Mouse (Mus musculus) v-Abl transformed pro-B cells (cell line): ENCODE measurements at regions not wholly inside any gene's neighbourhood (a gene's known extent, or its start where the extent isn't known, plus 50 kb on each side); places are given as distances from the start of the nearest gene placed in this dataset.

ENCODE experiments used
- in situ Hi-C, 2 experiments: fragments of 400-800 bp; cut with MboI; formaldehyde crosslinking; loops; one replicate each; pipeline ENCODE4 v1.15.1; 2025; ENCODE audit not compliant: unreplicated experiment in 2 of 2

DNA sequence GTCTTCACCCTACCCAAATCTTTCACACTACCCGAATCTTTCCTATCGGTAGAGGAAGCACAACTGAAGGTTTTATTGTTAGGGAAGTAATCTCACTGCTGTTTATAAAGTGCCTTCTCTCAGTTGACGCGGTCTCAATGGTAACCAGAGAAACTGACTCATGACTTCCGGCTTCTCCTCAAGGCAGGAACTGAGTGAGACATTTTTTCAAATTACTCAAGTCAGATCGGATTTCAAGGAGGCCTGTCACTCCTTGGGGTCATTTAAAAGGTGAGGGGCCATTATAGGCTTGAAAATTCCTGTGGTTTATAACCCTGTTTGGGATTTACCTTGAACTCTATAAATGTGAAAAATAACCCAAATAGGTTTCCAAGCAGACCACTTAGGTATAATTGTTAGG is 170.0 kb upstream of the Atp2b1 start:
- in situ Hi-C loops: no loop called here

DNA sequence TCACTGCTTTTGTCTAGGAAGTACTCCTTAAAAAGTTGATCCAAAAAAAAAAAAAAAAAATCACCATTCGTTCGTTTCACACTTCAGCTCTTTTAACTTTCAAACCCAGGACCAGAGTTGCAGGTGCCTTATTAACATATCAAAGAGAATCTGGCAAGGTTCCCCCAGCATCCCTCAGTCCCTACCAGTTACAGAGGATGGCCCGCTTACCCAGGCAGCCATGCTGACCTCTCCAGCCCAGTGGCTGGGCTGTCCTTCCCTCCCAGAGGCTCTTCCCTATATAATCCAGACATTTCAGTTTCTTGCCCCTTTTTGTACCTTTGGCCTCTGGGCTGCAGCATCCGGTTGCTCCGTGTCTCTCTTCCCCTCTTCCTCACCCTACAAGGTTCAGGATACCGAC is 169.5 kb upstream of the Atp2b1 start:
- in situ Hi-C loops: no loop called here

DNA sequence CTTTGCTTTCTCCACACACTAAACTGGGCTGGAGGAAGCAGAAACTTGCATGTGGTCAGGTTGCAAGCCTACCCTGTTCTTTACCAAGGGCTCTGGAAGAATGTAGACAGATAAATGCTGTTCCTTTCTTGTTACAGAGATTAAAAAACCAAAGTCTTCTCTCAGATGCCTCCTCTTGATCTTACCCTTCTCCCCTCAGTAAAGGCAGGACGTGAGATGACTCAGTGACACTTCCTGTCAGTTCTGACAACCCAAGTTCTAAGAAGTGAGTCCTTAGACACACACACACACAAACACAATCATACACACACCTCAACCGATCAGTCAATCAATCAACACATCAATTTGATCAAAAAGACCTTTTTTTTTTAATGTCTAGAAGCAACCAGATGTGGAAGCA is 168.8 kb upstream of the Atp2b1 start:
- in situ Hi-C loops: no loop called here

DNA sequence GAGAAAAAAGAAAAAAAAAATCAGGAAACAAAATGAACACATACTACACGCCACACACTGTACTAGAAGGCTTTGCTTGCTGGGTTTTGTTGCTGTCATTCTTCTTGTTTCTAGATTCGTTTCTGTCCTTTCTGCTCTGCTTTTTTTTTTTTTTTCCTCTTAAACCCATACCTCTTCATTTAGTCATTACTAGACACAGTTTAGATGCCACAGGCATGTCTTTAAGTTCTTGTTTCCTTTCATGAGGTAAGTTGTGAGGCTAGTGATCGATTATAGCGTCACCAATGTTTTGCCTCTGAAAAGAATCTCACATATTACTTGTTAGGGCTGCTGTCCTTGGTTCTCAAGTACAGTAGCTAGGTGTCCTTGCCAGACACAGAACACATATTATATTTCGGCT is 168.3 kb upstream of the Atp2b1 start:
- in situ Hi-C loops: no loop called here

DNA sequence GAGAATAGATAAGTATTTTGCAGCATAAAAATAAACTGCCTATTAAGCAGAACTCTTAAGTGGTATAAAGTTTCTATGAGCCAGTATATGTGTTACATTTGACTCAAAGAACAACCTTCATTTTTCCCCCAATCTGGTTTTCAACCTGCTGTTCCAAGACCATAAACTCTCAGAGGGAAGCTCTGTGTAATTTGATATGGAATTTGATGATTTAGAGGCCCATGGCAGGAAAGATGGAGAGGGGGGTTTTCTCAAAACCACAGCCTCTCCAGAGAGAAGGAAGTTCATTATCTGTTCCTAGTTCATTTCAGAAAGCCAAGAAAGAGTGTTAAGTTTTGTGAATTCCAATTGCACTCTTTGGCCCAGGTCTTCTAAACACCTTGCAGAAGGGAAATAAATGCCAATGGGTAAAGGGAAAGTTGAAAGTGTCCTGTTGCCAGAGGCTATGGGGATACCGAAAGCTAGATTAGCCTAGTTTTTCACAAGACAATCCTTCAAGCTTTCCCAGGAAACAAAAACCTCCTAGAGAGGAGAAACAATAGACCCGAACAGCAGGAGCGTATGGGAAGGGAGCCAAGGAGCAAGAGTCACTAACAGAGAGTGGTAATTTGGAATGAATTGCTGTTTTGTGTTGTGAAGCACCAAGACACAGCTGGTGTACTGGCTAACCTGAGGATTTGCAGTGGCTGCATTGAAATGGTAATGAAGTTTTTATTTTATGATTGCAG is 165.2 kb upstream of the Atp2b1 start:
- in situ Hi-C loops: no loop called here

DNA sequence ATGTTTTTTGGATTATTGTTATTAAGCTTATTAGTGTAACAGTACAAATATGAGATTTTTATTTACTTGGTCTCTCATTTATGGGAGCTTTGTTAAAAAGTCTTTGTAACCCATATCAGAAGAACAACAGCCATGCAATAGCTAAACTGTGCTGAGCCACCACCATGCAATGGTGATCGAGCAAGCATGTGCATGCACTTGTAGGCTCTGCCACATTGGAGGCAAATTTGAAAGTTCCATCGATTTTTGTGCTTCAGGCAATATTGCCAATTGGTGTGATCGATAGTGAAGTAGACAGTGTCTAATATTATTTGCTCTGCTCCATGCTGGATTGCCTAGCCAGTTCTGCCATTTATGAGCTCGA is 164.6 kb upstream of the Atp2b1 start:
- in situ Hi-C loops: no loop called here

DNA sequence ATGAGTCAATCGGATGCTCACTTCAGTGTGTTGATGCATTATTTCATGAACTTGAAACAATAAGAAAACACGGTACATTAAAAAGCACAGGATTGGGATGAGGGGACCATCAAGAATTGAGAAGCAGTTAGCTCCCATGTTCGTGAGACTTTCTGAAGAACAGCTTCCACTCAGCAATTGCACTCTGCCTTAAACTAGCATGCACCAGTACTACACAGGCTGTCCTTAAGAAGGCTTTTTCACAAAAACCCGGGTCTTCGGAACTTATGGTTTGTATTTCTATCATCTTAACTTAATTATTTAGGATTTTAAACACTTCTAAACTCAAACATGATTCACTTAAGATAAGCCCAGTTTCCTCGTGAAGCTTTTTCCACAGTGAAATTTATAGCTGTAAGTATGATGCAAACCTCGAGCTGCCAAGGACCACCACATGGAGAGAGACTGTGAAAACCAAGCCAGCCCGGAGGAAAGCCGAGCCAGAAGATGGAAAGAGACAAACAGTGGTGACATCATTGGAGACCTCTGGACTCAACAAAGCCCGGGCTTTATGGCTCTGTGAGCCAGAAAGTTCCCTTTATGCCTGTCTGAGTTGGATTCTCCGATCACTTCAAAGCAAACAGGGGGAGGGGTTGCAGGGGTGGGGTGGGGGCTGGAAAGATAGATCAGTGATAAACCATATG is 162.7 kb upstream of the Atp2b1 start:
- in situ Hi-C loops: no loop called here

DNA sequence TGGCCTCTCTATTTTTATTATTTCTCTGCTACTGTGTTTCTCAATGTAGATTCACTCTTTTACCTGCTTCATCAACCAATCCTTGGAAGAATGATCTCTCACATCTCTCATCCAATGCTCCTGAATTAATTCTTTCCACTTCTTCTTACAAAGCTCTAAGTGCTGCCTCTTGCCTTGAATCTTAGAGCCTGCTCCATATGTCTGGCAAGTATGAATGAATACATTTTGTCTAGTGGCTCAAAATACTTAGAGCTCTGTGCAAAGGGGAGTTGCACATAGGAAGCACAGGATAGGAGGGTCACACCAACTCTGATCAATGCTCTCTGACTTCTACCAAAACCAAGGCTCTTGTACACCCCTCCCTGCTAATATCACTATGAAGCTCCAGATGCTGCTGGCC is 153.1 kb upstream of the Atp2b1 start:
- in situ Hi-C loops: no loop called here

DNA sequence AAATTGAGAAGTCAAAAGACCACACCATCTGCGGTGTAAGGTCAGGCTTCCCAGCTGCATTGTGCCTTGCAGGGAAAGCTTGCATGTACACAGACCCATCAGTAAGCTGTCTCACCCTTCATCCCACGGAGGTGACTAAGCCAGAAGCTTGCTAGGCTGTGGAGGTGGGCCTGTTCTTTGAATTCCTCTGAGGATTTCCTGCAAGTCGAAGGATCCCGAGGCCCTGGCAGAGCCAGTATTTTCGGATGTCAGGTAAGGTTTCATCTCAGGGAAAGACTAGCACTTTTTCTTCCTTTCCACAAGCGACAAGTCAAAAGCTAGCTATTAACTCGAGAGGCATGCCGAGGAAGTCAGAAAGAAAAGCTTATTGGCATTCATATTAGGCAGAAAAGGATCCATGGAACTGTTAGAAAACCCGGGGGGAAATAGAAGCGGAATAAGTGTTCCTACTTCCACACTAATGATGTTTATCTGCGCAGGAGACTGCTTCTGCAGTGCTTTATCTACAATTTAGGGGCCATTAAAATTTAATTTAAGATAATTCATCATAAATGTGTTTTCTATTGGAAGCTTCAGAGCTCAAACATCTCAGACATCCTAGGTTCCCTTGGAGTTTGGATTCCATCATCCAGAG is 148.3 kb upstream of the Atp2b1 start:
- in situ Hi-C loops: no loop called here

DNA sequence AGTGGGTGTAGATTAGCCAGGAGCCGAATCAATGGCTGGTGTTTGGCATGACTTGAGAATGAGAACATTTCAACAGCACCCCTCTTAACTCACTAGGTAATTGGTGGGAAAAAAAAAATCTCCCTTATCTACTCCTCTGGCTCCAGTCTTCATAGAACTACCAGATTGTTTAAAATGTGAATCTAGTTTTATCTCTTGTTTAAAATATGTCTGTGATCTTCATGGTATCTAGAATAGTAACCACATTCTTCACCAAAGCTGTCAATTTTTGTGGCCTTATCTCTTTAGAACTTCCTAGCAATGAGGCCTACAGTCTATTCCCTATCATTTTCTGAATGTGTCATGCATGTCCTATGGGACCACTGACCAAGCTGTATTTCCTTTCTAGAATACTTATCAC is 134.4 kb upstream of the Atp2b1 start:
- in situ Hi-C loops: loop anchor here in 1 of 2 experiments (10.0 to 25.0 kb wide), 3 partner anchors 135 to 1933 kb away; partner anchors contain the start of genes Atp2b1 and Dusp6

DNA sequence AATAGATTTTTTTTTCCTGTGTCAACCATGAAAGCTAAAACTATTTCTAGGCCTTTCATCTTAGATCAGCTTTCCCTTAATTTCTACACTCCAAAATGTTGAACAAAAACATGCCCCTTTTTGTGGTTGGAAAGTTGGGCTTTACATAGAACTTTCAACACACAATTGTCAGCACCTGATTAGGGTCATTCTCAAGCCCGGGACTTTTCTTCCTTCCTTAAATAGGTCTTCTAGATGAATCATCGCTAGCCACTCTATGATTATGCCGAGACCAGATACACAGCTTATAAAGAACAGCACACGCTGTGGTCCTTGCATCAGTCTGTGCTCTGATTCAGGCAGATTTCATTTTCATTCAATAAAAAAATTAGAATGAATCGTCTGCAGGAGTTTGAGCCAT is 133.3 kb upstream of the Atp2b1 start:
- in situ Hi-C loops: loop anchor here in 1 of 2 experiments (10.0 to 25.0 kb wide), 3 partner anchors 134 to 1931 kb away; partner anchors contain the start of genes Atp2b1 and Dusp6

DNA sequence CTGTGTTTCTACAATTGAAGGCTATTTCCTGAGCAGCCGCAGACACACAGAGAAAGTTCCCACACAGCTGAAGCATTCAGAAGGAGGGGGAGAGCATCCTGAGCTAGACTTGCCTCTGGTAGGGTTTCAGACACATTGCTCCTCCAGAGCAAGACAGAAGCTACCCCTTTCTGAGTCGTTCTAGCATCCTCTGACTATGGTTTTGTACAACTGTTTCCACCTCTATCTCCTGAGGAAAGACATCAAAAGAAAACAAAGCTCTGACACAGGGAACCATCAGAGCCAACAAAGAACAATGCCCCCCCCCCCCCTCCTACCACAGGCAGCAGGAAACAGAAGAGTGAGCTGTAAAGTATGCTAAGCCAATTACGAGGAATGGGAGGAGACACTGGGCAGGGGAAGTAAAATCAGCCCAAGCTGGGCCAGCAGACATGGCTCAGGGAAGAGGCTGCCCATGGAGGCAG is 132.3 kb upstream of the Atp2b1 start:
- in situ Hi-C loops: loop anchor here in 1 of 2 experiments (10.0 to 25.0 kb wide), 3 partner anchors 133 to 1930 kb away; partner anchors contain the start of genes Atp2b1 and Dusp6

DNA sequence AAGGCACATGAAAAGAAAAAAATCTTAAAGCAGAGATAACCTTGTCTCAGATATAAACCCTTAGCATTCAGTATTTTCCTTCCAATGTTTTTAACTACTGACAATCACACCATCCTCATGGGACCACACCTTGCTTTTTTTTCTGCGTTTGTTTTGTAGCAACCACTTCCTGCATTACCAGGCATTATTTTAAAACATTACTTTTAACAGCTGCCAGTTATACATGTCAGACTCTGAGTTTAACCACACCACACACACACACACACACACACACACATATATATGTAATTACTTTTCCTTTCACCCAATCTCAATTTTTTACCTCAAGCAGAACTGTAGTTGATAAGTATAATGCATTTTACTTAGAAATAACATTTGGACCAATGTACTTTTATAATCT is 128.8 kb upstream of the Atp2b1 start:
- in situ Hi-C loops: loop anchor here in 1 of 2 experiments (10.0 to 25.0 kb wide), 3 partner anchors 129 to 1927 kb away; partner anchors contain the start of genes Atp2b1 and Dusp6

DNA sequence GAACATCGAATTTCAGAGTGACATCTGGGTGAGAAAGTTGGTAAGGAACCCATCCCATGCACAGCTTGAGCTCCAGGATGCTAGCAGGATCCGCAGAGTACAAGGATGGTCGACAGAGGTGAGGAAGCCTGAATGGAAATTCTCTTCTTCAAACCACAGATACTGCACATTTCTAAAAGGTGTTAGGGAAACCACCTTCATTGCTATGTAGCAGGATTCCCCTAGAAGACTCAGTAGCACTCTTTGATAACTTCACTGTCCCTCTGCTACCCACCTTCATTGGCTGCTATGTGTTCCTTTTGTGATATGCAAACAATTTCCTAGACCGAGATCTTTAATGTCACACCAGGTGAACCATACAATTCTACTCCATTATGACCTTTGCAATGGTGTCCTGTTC is 128.1 kb upstream of the Atp2b1 start:
- in situ Hi-C loops: loop anchor here in 1 of 2 experiments (10.0 to 25.0 kb wide), 3 partner anchors 129 to 1926 kb away; partner anchors contain the start of genes Atp2b1 and Dusp6

DNA sequence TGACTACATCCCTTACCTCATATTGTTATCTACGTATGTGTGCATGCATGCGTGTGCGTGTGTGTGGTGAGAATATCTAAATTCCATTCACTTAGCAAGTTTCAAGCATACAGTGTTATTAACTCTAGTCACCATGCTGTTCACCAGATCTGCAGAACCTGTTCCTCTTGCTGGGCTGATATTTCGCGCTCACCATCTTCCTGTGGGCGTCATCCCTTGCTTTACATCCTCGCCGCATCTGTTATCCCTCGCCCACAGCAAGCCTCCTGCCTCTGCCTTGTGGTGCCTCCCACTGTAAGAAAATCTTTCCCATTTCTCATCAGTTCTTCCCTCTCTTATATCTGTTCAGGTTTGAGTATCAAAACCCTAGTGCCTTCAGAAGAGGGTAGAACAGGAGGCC is 124.4 kb upstream of the Atp2b1 start:
- in situ Hi-C loops: loop anchor here in 1 of 2 experiments (10.0 to 25.0 kb wide), 3 partner anchors 125 to 1923 kb away; partner anchors contain the start of genes Atp2b1 and Dusp6

DNA sequence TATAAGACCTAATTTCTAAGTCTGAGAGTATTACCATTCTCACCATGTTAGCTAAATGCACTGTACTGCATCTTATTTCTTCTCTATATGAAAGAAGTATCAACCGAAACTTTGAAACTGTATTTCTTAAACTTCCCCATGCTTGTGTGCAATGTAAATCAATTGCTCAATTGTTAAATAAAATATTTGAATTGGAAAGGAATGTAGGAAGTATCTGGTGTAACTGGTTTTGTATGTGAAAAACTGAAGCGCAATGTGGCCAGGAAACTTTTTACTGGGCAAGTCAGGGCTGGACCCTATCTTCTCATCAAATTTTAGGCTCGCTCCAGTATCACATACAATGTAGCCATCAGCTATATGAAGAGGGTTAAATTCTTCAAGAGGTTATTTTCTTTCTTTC is 123.8 kb upstream of the Atp2b1 start:
- in situ Hi-C loops: loop anchor here in 1 of 2 experiments (25.0 kb wide), 2 partner anchors 472 to 1922 kb away; partner anchors contain the start of gene Dusp6

DNA sequence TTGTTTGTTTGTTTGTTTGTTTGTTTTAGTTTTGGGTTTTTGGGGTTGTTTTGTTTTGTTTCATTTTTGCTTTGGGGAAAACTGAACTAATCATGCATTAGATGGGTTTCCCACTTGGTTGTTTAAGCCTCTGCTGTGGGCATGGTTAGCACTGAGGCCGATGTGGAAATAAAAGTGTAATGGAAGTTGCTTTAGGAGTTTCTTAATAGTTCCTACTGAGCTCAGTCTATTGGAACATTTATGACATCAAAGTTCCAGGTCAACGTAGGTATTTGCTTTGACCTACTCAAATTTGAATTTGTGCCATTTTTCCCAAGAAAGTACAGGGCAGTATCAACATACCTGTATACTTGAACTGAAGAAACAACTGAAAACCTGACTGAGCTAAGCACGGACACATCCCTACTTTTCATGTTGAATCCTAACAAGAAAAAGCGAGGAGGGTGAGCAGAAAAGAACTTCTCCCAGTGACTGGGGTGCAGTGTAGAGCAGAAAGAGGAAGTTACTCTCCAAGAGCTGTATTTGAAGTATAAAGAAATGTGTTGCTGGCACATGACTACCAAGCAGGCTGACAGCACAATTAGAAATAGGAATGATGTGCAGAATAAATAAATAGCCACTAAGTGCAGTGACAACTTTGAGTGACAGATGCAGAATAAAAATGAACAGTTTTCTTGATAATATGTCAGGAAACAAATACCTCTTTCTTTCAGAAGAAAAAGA is 122.0 kb upstream of the Atp2b1 start:
- in situ Hi-C loops: loop anchor here in 1 of 2 experiments (25.0 kb wide), 2 partner anchors 470 to 1920 kb away; partner anchors contain the start of gene Dusp6

DNA sequence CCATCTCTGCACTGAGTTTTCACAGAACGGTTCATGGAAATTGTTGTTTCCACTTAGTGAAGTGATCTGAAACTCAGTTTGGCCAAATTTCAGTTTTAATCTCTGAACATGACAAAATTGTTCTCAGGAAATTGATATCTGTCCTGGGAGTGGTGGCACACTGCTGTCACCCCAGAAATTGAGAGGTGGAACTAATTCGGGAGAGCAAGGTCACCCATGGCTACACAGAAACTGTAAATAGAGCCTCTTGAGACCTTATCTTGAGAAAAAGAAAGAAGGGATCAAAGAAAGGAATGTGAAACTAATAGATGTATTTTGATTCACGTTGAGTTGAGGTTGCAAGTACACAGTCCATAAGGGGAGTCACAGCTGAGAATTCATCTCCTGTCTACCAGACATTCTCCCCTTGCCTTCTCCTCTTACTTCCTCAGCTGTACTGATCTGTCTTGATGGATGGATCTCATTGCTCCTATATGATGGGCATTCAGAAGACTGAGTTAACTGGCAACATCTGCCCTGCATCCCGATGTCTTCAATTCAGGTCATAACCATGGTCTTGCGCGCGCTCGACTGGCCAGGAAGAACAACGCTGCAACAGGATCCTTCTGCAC is 120.2 kb upstream of the Atp2b1 start:
- in situ Hi-C loops: loop anchor here in 1 of 2 experiments (25.0 kb wide), 2 partner anchors 468 to 1918 kb away; partner anchors contain the start of gene Dusp6

DNA sequence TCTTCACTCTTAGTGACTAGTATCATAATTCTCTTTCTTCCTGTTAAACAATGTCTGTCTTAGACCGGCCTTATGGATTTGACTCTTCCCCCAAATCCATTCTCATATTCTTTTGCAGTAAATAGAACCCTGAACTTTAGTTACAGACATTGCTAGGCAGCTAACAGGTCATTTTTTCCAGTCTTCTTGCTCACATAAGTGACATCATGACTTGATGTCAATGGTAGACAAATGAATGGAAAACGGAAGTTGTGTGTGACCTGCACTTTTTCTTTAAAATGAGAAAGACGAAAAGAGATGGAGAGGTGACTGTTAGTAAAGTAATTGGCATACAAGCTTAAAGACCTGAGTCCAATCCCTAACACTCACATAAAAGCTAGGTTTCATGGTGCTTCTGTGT is 118.2 kb upstream of the Atp2b1 start:
- in situ Hi-C loops: loop anchor here in 1 of 2 experiments (25.0 kb wide), 2 partner anchors 466 to 1916 kb away; partner anchors contain the start of gene Dusp6
